Mouse (Mus musculus): Measurements from ENCODE around the gene Trpm3. TPM values are rescaled to one million over a fixed set of nuclear protein-coding genes. Genes with fewer than 3 reads are reported as not detected.

Gene Trpm3
- total RNA-seq, 2 experiments from 2014 or later: 34.1 to 44.8 TPM

DNA sequence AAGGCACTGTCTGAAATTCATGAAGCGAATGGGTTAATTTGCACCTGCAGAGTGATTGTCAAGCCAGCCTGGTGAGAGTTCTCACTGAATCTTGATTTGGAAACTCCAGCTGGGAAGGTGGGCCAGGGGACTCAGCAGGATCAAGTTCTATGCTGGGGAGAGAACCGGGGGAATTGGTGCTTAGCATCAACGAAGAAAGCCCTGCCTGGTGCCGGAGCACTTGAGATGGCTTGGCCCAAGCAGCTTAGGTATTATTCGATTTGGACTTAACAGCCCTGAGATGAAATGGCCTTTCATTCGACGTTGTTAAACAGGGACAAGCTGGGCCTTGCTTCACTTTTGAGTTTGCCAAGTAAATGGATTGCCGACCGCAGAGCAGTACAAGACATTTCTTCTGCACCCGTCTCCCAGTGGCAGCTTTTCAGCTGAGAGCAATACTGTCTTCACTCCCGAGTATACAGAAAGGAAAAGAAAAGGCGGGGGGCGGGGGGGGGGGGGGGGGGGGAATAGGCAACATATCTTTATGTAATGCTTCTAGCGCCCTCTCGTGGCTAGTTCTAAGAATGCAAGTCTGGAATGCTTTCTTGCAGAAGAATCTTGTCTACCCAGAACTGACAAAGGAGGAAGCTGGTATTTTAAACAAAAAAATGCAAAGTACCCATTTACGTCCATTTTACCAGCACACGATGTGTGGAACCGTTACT lies 165.3 kb downstream of the Trpm3 start:
- DNase-seq (ENCODE audit: low spot score in 2 of 2): peak; percentile 92 to 93

DNA sequence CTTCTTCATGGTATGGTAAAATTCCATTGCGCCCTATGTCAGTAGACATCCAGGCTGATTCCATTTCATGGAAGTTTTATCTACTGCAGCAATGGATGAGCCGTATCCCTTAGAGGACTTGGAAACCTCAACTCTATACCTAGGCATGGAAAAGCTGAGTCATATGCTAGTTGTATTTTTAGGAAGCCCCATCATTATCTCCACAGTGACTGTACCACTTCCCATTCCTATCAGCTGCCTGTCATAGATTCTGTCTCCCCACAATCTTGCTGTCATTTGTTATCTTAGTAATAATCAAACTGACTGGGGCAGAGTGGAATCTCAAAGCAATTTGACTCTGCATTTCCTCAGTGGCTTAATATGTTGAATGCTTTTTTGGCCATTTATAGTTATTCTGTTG lies 169.2 kb downstream of the Trpm3 start:
- DNase-seq (ENCODE audit: low spot score in 2 of 2): no peak

DNA sequence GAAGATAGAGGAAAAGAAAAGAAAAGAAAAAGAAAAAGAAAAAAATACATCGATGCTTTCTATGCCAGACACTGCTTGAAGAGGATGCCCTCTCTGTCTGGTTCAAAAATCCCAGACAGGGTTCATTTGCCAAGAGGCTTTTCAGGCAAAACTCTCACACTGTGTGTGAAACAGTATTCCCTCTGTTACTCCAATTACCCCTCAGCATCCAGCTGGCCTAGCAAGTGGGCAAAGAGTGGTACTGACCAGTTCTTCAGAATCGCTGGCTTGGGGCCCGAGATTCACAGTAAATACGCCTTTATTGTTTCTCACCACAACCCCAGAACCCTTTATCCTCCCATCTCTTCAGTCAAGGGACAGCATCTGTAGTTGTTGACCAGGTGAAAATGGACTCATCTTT lies 178.5 kb downstream of the Trpm3 start:
- peak; percentile 32 to 41 for DNase-seq (ENCODE audit: low spot score in 2 of 2)

DNA sequence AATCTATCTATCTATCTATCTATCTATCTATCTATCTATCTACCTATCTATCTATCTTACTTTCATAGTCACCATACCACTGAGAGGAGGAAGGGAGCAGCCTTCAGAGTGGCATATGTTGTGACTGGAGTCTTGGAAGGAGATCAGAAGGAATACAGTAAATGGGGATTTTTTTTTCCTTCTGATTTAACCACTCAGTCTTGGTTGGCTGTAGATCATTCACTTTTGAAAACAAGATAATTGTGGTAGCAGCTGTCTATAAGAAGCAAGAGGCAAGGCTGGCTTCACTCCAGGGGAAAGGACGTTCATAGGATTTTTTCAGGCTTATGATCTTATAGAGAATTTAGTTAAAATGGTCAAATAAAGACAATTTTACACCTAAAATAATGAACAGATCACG lies 188.0 kb downstream of the Trpm3 start:
- no peak for DNase-seq (ENCODE audit: low spot score in 2 of 2)

DNA sequence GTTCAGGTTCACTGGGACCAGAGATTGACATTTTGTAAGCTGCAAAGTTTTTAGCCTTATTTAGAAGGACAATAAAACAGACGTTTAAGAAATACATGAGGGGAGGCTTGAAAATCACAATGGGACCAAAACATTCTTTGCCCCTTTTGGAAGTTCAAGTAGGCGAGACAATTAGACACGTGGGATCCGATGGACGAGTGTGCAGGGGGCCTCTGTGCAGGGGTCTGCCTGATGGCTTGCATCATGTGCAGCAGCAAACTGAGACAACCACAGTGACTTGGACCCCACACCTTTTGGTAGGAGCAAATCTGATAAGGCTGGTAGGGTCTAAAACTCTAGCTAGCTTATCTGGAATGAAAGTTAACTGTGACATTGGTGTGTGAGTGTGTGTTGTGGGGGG lies 188.4 kb downstream of the Trpm3 start:
- DNase-seq (ENCODE audit: low spot score in 2 of 2): no peak

DNA sequence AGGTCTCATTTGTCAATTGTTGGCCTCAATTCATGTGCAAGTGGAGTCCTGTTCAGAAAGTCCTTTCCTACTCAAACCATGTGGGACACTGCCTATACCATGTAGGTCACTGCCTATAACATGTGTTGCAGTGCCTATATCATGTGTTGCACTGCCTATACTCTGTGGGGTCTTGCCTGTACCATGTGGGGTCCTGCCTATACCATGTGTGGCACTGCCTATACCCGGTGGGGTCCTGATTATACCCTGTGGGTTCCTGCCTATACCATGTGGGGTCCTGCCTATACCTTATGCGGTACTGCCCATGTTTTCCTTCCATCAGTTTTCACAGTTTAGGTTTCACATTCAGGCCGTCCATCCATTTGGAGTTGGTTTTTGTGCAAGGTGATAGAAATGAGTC lies 197.4 kb downstream of the Trpm3 start:
- DNase-seq (ENCODE audit: low spot score in 2 of 2): no peak

DNA sequence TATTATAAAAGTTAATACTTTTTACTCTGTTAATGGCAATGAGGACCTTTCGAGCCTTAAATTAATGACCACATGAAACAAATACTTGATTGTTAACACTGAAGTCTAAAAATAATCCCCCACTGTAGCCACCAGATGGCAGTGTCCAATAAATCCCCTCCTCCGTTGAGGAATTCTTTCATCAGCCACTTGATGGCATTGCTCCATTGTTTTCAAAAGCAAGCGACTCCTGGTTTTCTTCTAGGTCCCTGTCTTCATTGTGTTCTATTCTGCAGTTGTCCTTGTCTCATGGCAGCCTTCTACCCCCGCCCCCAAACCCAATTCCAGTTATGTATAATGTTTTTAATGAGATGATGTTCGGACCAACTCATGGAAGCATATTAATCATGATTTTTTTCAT lies 198.6 kb downstream of the Trpm3 start:
- DNase-seq (ENCODE audit: low spot score in 2 of 2): peak; percentile 41 to 66

DNA sequence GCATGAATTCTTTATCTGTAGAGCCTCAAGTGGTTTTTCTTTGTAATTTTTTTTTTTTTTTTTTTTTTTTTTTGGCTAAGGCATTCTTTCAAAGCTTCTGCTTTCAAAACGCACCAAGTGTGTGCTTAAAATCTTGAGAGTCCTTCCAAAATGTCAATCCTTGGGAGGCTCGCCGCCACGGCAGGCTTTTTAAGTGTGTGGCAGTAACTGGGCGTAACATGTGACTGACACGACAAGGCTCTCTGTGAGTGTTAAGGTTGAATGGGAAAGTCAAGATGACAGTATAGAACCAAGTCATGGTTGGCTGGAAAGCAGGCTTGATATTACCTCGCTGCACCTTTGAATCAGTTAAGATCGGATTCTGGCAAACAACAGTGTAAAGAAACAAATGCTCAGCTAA lies 200.1 kb downstream of the Trpm3 start:
- no peak for DNase-seq (ENCODE audit: low spot score in 2 of 2)

DNA sequence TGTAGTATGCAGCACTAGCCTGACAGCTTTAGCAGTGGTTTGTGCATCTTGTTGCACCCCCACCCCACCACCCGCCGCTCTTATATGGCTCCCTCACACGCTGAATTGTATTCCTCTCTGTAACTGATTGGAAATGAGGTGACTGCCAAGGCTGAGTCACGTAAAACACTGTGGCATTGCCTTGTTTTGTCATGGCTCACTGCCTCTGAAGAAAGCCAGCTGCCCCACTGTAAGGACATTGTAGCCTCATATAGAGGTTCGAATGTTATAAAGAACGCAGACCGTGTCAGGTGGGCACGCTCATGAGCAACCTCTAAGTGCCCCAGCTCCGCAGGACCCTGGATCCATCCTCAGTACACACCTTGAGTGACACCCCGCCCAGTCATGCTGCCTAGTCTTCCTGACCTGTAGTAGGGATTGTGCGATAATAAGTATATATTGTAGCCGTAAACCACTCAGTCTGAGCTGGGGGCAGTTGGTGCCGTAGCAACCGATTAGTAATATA lies 215.2 kb downstream of the Trpm3 start:
- DNase-seq (ENCODE audit: low spot score in 2 of 2): no peak

DNA sequence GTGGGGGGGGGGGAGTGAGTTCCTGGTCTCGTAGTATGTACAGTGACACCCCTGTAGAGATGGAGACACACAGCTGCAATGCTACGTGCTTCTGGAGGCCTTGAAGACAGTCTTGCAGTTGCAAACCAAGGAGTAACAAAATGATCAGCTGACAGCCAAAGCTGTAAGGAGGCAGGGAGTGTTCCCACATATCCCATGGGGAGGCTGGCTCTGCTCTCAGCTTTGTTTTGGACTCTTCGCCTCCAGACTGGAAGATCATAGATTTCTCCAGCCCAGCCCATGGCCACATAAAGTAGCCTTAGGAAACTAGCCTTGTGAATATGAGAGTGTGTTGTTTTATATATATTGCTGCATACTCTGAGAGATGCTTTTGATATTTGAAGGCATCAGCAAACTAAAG lies 248.0 kb downstream of the Trpm3 start:
- no peak for DNase-seq (ENCODE audit: low spot score in 2 of 2)

DNA sequence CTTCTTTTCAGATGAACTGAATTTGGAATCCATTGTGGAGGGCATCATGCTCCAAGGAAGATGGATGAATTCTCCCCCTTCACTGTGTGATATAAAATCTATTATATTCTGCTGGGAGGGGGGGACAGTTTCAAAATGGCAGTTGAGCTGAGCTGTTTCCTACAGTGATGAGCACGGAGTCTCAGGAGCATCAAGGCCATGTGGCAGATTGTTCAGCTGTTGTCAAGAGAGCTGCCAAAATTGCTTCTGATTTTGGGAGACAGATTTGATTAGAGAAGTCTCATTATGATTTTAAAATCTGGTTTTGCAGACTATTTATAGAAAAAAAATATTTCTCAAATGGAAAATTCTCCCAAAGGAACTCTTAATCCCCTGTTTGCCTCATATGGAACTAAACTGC lies 255.9 kb downstream of the Trpm3 start:
- DNase-seq (ENCODE audit: low spot score in 2 of 2): peak in 1 of 2 experiments; percentile 13

DNA sequence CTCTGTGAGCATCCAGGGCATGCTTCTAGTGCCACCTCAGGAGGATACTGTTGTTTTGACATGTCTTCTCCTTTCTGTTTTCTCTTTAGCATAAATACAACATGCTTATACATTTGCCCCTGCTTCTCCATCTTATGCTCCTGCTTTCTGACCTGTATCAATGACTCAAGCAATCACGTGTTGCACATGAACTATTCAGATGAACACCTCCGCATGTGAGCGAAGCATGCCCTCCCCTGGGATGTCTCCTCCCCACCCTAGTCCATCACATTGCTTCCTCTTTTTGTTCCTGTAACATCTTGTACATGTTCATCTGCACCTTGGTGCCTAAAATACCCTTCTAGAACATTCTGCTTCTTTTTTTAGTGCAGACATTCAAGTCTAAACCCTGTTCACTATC lies 265.2 kb downstream of the Trpm3 start:
- DNase-seq (ENCODE audit: low spot score in 2 of 2): no peak

DNA sequence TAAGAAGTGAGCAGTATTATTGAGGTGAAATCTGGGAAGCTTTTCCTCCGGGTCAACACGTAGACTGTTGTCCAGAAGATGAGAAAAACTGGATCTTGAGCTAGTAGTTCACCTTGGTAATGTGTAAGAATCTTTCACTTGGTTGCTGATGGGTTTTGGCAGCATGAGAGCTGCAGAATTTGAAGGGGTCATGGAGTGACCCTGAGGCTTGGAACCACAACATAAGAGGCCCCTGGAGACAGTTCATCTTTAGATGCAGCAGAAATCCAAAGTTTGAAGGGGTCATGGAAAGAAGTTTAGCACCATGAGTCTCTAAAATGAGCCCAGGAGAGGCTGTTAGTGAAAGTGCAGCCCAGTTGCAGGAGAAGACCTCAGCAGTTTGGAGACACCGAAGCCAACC lies 279.4 kb downstream of the Trpm3 start:
- DNase-seq (ENCODE audit: low spot score in 2 of 2): no peak

DNA sequence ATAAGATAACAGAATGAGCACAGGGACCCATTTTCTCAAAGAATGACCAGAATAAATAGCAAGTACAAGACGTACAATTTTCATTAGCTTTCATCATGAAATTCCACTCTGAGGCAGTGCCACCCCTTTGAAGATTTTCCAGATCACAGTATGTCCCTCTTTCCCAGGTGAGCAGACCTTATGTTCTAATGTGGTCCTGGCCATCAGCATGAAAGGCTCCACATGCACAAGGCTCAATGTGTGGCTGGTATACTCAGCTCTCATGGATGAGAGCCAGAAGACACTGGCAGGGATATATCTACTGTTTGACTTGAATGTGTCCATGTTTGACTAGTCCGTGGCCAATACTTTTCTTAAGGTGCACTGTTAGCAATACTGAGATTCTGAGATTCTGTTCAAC lies 298.4 kb downstream of the Trpm3 start:
- DNase-seq (ENCODE audit: low spot score in 2 of 2): no peak

DNA sequence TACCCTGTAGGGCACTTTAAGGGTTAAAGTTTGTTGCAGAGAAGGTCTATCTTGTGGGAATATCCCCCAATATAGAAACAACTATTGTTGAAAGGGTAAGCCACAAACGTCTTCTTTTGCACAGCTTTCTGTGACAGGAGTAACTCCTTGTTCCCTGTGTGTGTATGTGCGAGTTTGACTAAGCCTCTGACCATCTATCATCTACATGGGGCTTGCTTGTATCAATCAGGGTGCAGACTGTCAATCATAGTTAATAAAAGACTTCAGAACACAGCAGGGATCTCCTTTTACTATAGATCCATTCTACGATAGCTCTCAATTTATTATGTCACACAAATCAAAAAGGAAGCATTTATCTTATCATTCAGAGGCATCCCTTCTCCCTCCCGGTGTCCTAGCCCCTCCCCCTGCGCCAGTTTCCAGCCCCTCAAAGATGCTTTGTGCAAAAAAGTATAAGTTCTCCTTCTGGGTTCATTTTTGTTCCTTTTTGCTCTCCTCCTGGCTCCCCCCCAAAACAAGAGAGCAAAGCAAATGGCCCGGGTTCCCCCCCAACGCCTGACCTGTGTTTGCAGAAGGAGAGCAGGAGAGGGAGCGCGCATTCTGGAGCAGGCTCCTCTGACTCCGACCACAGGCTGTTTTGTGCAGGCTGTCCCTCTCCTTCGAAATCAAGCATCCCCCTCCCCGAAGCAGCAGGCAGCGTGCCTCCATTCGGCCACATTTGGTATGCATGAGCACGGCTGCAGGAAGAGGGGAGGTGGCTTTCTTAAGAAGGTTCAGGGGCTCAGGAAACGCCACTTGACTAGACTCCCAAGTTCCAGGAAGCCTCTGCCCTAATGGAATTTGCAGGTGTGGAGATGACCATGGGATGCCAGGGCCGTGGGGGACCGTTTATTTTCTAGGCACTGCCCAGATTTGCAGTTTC lies 308.8 kb downstream of the Trpm3 start:
- peak; percentile 21 to 28 for DNase-seq (ENCODE audit: low spot score in 2 of 2)

DNA sequence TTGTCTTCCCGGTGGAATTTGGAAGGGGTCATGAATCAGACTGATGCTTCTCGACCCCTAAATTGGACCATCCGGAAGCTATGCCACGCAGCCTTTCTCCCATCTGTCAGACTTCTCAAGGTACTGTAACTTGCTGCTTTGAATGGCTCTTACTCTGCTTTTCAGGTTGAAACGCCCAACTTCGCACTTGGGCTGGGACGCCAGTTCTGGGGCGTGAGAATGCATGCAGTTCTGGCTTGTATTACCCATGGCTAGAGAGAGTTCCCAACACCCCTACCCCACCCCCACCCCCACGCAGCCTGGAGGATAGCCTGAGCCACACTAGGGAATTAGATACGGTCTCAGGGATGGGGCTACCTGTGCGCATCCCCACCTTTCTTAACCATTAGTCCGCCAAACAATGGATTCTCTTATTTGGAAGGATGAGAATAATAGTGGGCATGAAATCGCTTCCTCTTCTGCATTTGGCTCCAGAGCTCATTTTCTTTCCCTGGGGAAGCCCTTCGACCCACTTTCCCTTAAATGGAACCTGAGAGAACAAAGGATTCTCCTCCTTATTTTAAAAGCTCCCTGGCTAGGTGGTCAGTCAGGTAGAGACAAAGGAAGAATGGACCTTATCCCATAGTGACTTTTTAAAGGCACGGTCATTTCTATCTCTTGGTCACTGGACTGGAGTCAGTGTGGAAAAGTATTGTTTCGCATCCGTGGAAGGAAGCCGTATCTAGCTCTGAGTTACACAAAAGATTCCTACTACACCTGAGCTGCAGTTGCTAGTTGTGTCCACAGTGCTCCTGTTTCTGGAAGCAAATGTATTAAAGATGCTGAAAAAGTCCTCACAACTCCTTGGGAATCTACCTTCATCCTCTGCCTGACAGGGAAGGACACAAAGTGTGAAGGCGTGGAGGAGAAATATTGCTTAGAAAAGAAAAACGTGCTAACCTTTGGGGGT lies 309.8 kb downstream of the Trpm3 start:
- DNase-seq (ENCODE audit: low spot score in 2 of 2): peak in 1 of 2 experiments; percentile 7

DNA sequence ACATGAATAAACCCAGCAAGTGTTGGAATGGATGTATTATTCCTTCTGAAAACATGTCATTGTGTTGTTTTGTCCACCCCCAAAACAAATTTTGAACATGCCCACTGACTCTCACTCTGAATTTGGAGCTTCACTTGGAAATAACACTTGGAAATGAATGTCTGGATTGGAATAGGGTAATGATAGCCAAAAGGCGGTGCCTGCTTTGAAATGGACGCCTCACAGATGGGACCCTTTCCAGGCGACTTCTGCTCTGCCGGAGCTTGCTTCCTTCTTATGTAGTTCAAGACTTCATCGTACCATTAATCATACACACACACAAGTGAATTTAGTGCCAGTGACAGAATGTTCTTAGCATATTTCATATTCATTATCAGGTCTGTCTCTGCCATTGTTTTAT lies 312.4 kb downstream of the Trpm3 start:
- DNase-seq (ENCODE audit: low spot score in 2 of 2): peak in 1 of 2 experiments; percentile 13

DNA sequence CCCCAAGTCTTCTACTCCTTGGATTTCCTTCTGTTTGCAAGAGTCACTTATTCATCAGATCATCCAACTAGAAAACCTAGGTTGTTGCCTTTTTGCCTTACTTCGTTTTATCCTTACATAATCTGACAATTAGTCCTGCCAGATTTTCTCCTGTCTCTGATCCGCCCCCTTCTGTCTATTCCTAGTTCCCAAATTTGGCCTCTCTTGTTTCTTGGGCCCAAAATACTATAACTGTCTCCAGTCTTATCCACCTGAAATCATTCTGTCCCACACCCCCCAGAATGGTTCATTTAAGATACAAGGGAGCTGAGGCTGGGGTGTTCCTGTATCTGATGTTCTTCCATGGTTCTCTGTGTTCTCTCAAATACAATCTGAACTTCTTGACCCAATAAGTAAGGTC lies 318.1 kb downstream of the Trpm3 start:
- peak in 1 of 2 experiments; percentile 1 for DNase-seq (ENCODE audit: low spot score in 2 of 2)

DNA sequence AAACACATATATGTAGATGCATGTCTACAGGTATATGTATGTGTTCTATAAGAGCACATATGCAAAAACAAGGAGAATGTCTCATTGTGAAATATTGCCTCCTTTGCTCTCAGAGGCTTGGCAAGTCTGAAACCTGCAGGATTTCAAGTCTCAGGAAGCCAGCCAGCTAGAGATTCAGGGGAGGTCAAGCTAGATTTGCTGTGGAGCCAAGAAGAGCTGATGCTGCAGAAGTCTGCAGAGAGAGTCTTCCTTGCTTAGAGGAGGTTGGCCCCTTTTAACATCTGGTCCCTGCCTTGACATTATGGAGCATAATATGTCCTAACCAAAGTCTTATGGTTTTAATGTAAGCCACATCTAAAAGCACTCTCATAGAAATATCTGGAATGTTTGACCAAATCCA lies 323.2 kb downstream of the Trpm3 start:
- no peak for DNase-seq (ENCODE audit: low spot score in 2 of 2)

DNA sequence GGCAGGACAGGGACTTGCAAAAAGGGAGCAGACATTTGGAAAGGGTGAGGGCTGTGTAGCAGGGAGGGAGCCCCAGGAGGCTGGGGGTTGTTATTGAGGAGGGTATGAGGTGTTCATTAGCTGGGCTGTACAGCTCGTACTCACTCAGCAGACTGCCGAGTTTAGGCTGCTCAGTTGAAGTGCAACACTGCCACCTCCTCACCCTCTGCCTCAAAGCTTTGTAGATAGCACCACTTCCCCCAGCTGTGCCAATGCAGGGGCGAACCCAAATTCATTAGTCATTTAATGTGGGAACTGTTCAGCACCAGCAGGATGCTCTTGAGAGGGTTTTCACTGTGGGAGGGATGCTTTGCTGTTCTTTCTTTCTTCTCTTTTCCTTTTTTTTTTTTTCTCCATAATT lies 324.7 kb downstream of the Trpm3 start:
- DNase-seq (ENCODE audit: low spot score in 2 of 2): peak; percentile 20 to 41

DNA sequence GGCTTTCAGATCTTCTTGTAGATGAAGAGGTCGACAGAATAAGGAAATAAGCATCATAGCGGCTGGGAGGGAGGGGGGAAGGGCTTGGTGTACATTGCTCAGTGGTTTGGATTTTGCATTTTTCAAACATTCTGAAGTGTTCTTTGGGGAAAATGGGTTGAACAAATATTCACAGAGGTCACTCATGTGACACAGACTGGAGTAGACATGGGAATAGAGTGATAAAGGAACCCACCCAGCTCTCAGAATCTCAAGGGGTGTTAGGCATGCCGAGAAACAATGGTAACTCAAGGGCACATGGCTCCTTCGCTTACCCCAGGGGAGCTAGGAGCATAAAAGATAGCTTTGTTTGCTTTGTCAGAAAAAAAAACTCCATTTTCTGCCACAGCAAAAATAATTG lies 330.8 kb downstream of the Trpm3 start:
- no peak for DNase-seq (ENCODE audit: low spot score in 2 of 2)
